Mouse (Mus musculus) ES-Bruce4 (cell line): ENCODE results near the gene Dagla. TPM values are rescaled to one million over a fixed set of nuclear protein-coding genes. Genes with fewer than 3 reads are reported as not detected.

Source experiments
- H3K27ac ChIP-seq: 2 replicates; pipeline ENCODE4 v1.5.1; 2012; ENCODE audit warnings: low read length, inconsistent platforms; ENCODE audit not compliant: insufficient read depth
- H3K27me3 ChIP-seq: 2 replicates; pipeline ENCODE4 v1.6.1; 2012; ENCODE audit warnings: mild to moderate bottlenecking, low read length, inconsistent platforms; ENCODE audit not compliant: control insufficient read depth, poor library complexity, insufficient read depth, severe bottlenecking
- H3K36me3 ChIP-seq: 2 replicates; pipeline ENCODE4 v1.6.1; 2012; ENCODE audit warnings: inconsistent platforms, mild to moderate bottlenecking, low read length, moderate library complexity; ENCODE audit not compliant: control insufficient read depth, poor library complexity, insufficient read depth, severe bottlenecking
- H3K4me1 ChIP-seq: one replicate; pipeline ENCODE4 v1.8.1; 2011; ENCODE audit warnings: low read length; ENCODE audit not compliant: control insufficient read depth, insufficient read depth
- H3K4me3 ChIP-seq: 2 replicates; pipeline ENCODE4 v1.5.1; 2011; ENCODE audit warnings: low read depth, mild to moderate bottlenecking, low read length
- H3K9ac ChIP-seq: 2 replicates; pipeline ENCODE4 v1.6.1; 2012; ENCODE audit warnings: low read depth, mild to moderate bottlenecking, inconsistent platforms; ENCODE audit not compliant: poor library complexity, severe bottlenecking
- H3K9me3 ChIP-seq: replicated peaks from 2 replicates; pipeline ENCODE4 v1.6.1; 2012; ENCODE audit warnings: mild to moderate bottlenecking, low read length, inconsistent platforms; ENCODE audit not compliant: control insufficient read depth, poor library complexity, insufficient read depth, severe bottlenecking
- CTCF ChIP-seq: IDR thresholded peaks from one replicate; pipeline ENCODE4 v1.8.1; 2011; ENCODE audit warnings: low read depth, low read length
- EP300 ChIP-seq: IDR thresholded peaks from 2 replicates; pipeline ENCODE4 v1.6.1; 2011; ENCODE audit warnings: low read depth, low read length; ENCODE audit not compliant: insufficient read depth
- POLR2A ChIP-seq: IDR thresholded peaks from one replicate; pipeline ENCODE4 v1.8.1; 2011; ENCODE audit warnings: low read length; ENCODE audit not compliant: insufficient read depth
- polyA plus RNA-seq: library from polyadenylated mRNA; stranded (reverse); fragments of >200 nt; gene quantifications from 2 replicates; pipeline ENCODE4 v1.2.4, GENCODE M21; 2011; ENCODE audit warnings: low read depth; ENCODE audit not compliant: missing spikeins, insufficient read depth, insufficient read length

The Dagla gene
- polyA plus RNA-seq, 1 experiment, result 1.2 TPM

DNA sequence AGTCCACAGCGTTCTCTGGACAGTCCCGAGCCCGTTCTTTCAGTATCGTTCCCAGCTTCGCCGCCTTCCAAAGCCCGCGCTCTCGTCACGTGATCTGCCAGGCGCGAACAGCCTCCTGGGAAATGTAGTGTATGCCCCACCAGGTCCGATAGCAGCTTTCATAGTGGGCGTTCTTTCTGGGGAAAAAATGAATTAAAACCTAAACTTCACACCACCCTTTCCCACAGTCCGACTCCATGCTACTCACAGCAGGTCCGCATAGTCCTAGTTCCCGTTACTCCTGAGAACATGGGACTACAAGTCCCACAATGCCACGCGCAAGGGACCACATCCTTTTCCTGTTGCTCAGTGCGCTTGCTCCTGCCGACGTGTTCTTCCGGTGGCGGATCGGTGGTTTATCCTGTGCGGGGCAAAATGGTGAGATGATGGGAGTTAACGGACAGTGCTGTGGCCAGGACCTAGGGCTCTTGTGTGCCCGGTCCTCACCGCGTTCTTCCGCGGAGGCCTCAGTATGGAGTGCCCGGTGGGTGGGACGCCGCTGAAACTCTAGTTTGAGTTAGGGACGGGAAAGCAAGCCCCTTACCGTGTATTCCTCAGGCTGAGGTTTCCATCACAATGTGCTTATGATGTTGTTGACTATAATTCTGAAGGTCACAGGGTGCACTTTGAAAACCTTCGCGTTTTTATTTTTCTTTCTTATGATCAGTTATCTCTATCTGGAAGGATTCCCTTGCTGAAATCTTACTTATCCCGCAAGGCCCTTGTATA lies 100.6 kb downstream of the Dagla start, which contains the start of the genes Tmem258 and Fen1:
Gene Tmem258 (plus strand): TSS at position 167 of the 768 bp plus-strand sequence.
Gene Fen1 (minus strand): TSS at position 322 of the 768 bp plus-strand sequence.
- TF ChIP-seq CTCF (no peak), EP300 (no peak), POLR2A (no peak)
- Histone ChIP-seq H3K4me3 (peak within 1 kb of the TSS; percentile 72), H3K27me3 (no peaks in the 10 kb centered on the region), H3K36me3 (peaks cover 32% of the 10 kb centered on the region), H3K9ac (peak within 1 kb of the TSS; percentile 89), H3K27ac (peak within 1 kb of the TSS; percentile 11), H3K4me1 (no peaks in the 10 kb centered on the region), H3K9me3 (no peaks in the 10 kb centered on the region)

DNA sequence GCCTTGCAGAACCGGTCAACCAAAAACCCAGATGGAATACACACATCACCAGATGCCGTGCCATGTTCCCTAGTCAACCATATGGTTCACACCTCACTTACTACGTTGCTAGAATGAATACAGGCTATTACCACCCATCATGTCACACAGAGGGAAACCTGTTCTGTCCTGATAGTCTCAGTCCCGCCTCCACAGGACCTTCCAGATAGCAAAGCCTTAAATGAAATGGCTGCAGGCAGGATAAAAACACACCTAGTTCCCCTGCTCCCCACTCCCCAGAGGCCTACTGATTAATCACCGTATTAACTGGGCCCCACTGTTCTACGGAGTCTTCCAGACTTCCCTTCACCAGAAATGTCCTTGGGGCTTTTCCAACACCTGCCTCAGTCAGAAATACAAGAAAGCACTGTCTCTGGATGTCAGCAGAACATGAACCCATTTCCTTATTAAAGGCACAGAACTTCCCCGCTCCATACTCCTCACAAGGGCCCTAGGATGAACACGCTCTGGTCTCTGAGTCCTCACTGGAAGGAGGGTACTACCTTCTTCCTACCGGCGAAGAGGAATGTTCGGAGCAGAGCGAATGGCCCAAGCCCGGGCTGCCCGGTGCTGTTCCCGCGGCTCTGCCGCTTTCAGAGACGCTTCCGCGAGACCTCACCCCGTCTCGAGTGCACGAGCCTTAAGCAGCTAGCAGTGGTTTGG lies 101.4 kb downstream of the Dagla start:
- Histone ChIP-seq H3K9ac (peak overlapping the region; percentile 89), H3K9me3 (no peaks in the 10 kb centered on the region), H3K4me3 (peak overlapping the region; percentile 72), H3K4me1 (no peaks in the 10 kb centered on the region), H3K27me3 (no peaks in the 10 kb centered on the region), H3K27ac (peak overlapping the region; percentile 5), H3K36me3 (peaks cover 32% of the 10 kb centered on the region)
- no peak for TF ChIP-seq POLR2A
- TF ChIP-seq CTCF, result no peak
- no peak for TF ChIP-seq EP300

DNA sequence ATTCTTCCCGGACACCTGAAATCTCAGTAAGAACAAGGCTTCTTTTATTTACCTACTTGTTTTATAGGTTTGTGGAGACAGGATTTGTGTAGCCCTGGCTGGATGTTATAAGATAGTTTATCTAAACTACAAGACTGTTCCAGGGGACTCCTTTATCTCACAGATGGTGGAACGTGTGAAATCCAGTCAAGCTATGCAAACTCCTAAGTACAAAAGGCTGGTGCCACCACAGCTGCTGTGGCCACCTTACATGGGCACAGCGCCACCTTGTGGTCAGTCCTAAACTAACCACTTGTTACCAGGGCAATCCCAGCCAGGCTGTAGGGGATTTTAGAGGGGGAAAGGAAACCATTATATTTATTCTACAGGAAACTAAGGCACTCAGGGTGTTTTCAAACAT lies 106.0 kb downstream of the Dagla start:
- Histone ChIP-seq H3K9me3 (no peaks in the 10 kb centered on the region), H3K36me3 (peaks cover 23% of the 10 kb centered on the region), H3K27me3 (no peaks in the 10 kb centered on the region), H3K4me3 (no peak overlapping the region), H3K9ac (no peak overlapping the region), H3K27ac (no peak overlapping the region), H3K4me1 (no peaks in the 10 kb centered on the region)
- no peak for TF ChIP-seq EP300
- TF ChIP-seq CTCF, result peak; percentile 98

DNA sequence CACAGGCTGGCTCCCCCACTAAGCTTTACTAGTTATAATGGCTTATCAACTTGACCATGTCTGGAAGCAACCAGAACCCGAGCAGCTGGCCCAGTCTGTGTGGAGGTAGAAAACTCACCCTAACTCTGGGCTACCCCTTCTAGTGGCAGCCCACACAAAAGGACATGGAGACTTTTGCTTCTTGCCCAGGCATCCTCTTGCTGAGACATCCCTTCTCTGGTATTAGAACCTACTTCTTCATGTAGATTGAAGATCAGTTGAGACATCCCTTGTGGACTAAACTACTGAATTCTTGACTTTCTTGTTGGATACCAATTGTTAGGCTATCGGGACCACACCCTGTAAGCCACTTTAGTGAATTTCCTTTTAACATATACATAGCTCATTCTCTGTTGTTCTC lies 106.4 kb downstream of the Dagla start:
- TF ChIP-seq EP300, result no peak
- TF ChIP-seq CTCF, result no peak
- TF ChIP-seq POLR2A, result no peak
- Histone ChIP-seq H3K36me3 (peaks cover 23% of the 10 kb centered on the region), H3K4me1 (no peaks in the 10 kb centered on the region), H3K9ac (no peak overlapping the region), H3K27me3 (no peaks in the 10 kb centered on the region), H3K4me3 (no peak overlapping the region), H3K27ac (no peak overlapping the region), H3K9me3 (no peaks in the 10 kb centered on the region)

DNA sequence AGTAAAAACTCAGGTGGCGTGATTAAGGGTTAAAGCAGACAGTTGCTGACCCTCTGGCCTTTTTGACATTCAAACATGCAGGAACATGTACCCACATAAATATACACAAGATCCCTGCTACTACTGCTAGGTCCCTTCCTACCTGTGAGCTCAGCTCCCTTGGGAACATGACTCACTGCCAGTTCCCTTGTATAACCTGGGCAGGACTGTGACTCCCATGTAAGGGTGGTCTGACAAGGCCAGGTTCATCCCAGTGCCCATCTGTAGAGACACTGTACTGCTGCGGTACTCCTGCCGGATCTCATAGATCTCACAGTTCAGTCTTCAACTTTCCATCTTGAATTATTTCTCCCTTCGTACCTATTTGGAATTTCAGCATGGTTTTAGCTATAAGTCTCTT lies 107.5 kb downstream of the Dagla start:
- no peaks in the 10 kb centered on the region for H3K4me1 ChIP-seq
- H3K36me3 ChIP-seq, result peaks cover 23% of the 10 kb centered on the region
- no peak overlapping the region for H3K27ac ChIP-seq
- H3K4me3 ChIP-seq, result no peak overlapping the region
- H3K27me3 ChIP-seq, result no peaks in the 10 kb centered on the region
- no peak overlapping the region for H3K9ac ChIP-seq
- TF ChIP-seq EP300, result no peak
- no peak for TF ChIP-seq POLR2A
- TF ChIP-seq CTCF, result no peak
- no peaks in the 10 kb centered on the region for H3K9me3 ChIP-seq

Other genes starting within 250 kb of the Dagla start
- gene Fads2, start 203.1 kb downstream of the Dagla start, polyA plus RNA-seq, result 84.5 and 104 TPM in 2 replicates
- 52.9 and 56.8 TPM in 2 replicates for gene Fads1, start 122.0 kb downstream of the Dagla start, polyA plus RNA-seq
- gene Tmem258, start 100.9 kb downstream of the Dagla start, polyA plus RNA-seq, result 290 and 300 TPM in 2 replicates
- gene Fen1, start 100.7 kb downstream of the Dagla start, polyA plus RNA-seq, result 36.1 and 40.5 TPM in 2 replicates
- 15.0 and 15.9 TPM in 2 replicates for gene Myrf, start 64.1 kb downstream of the Dagla start, polyA plus RNA-seq
- 4.1 and 4.9 TPM in 2 replicates for gene Syt7, start 84.2 kb upstream of the Dagla start, polyA plus RNA-seq
- not detected in 2 replicates for gene Lrrc10b, start 152.6 kb upstream of the Dagla start, polyA plus RNA-seq
- 0.58 and 1.4 TPM in 2 replicates for gene Ppp1r32, start 178.1 kb upstream of the Dagla start, polyA plus RNA-seq
- gene Cpsf7, start 220.4 kb upstream of the Dagla start, polyA plus RNA-seq, result 73.5 and 76.3 TPM in 2 replicates
- gene Sdhaf2, start 221.3 kb upstream of the Dagla start, polyA plus RNA-seq, result 32.9 and 39.6 TPM in 2 replicates